Mouse (Mus musculus): ENCODE measurements around the gene Atg14.

DNA sequence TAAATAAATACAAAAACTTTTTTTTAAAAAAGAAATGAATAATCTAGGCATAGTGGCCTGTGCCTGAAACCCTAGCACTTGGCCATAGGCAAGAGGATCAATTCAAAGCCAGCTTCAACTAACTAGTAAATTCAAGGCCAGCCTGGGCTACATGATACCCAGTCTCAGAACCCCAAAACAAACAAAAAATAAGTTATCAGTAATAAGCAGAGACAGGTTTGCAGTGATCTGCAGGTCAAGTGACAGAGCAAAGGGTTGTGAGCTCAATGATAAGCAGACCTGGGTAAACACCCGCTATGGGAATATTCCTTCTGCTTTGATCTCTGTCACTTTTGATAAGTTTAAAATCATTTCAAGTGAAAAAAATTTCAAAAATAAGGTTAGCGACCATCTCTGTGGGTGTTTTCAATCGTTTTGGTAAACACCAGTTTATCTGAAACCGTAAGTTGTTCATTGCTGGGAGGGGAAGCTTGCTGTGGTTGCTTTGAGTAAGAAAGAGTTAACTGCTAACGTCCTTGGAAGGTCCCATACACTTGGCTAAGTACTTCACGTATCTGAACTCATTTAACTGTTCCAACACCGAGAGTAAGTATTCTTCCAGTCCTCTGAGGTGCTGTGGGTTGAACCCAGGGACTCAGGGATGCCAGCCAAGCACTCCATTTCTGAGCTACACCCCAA, 24.1 kb upstream of the Atg14 start:
- no peak for TF ChIP-seq POLR2A (IDR thresholded peaks at IDR 0.05; ENCODE audit: insufficient read length, low read depth)
- TF ChIP-seq TCF3 (IDR thresholded peaks at IDR 0.05; ENCODE audit: insufficient read length, low read depth), result no peak
- no peak for TF ChIP-seq TCF12 (IDR thresholded peaks at IDR 0.05; ENCODE audit: insufficient read depth, poor library complexity, severe bottlenecking)
- TF ChIP-seq CEBPB (IDR thresholded peaks at IDR 0.05; ENCODE audit: insufficient read depth, poor library complexity, severe bottlenecking), result no peak
- no peak for TF ChIP-seq SRF (IDR thresholded peaks at IDR 0.05; ENCODE audit: control insufficient read depth, insufficient read length, low read depth)
- no peak for TF ChIP-seq MAX (IDR thresholded peaks at IDR 0.05; ENCODE audit: low read depth)

All from myocyte (in vitro differentiated cells).